Comparison of ENCODE assay signal across 14 mouse cellular contexts in genomic region chr19:56030401-56030925, GRCm38 (mm10).
DNase-seq lines count a peak whose midpoint lies in the region; ATAC-seq and TF ChIP-seq lines count a peak whose summit lies in the region.
"Had no signal": no experiment of that assay in that cellular context is flagged by ENCODE, and none has a peak within 500 bp of the region (broad histone marks: within the 10 kb centered on the region; RNA-seq: fewer than 3 reads in every experiment).

No protein-coding gene starts in this region.

- H3K36me3 ChIP-seq in hindbrain, embryonic 11.5 days (ENCODE audit: control insufficient read depth, insufficient read depth, low read length): no peaks in the 10 kb centered on the region
- no peaks in the 10 kb centered on the region for H3K36me3 ChIP-seq in hindbrain, postnatal 0 days (ENCODE audit: insufficient read depth, low read length)
- no peaks in the 10 kb centered on the region for H3K36me3 ChIP-seq in forebrain, embryonic 13.5 days (ENCODE audit: poor library complexity, severe bottlenecking)
- no peaks in the 10 kb centered on the region for H3K36me3 ChIP-seq in limb, embryonic 15.5 days
- H3K36me3 ChIP-seq: G1E; liver, embryonic 15.5 days had no signal

- no peak overlapping the region for H3K4me3 ChIP-seq in hindbrain, embryonic 11.5 days (ENCODE audit: low read depth, low read length)
- no peak overlapping the region for H3K4me3 ChIP-seq in hindbrain, postnatal 0 days (ENCODE audit: low read length)
- H3K4me3 ChIP-seq in forebrain, embryonic 13.5 days: no peak overlapping the region
- H3K4me3 ChIP-seq in limb, embryonic 15.5 days: no peak overlapping the region
- H3K4me3 ChIP-seq: liver, embryonic 15.5 days had no signal

- no peak for TF ChIP-seq CTCF in hindbrain, postnatal 0 days (IDR thresholded peaks at IDR 0.05; ENCODE audit: low read depth)

- DNase-seq in hindbrain, embryonic 11.5 days (ENCODE audit: low spot score): peak; percentile 26
- DNase-seq in hindbrain, postnatal 0 days (ENCODE audit: low spot score): no peak
- DNase-seq in retina, embryonic 14.5 days (ENCODE audit: low spot score): peak; percentile 14
- no peak for DNase-seq in gastrocnemius, postnatal 36 days
- DNase-seq in embryo, embryonic 9.5 days (ENCODE audit: extremely low spot score): no peak
- DNase-seq in layer of hippocampus, postnatal 25 days (ENCODE audit: extremely low spot score in 1 of 2, low spot score in 1 of 2): no peak
- DNase-seq: heart, adult 18-20 months; heart, postnatal 10 days; thymus, adult 18-20 months had no signal

- no peaks in the 10 kb centered on the region for H3K9me3 ChIP-seq in hindbrain, embryonic 11.5 days (ENCODE audit: control insufficient read depth, low read length)
- H3K9me3 ChIP-seq in hindbrain, postnatal 0 days (ENCODE audit: low read length): no peaks in the 10 kb centered on the region
- no peaks in the 10 kb centered on the region; the same call in 1 of the 2 replicates for H3K9me3 ChIP-seq in forebrain, embryonic 13.5 days (replicated peaks)
- H3K9me3 ChIP-seq in limb, embryonic 15.5 days: no peaks in the 10 kb centered on the region
- H3K9me3 ChIP-seq: liver, embryonic 15.5 days had no signal

- H3K4me1 ChIP-seq in hindbrain, embryonic 11.5 days (replicated peaks; ENCODE audit: control insufficient read depth, insufficient read depth, low read length): peaks cover 5% of the 10 kb centered on the region
- H3K4me1 ChIP-seq in hindbrain, postnatal 0 days (ENCODE audit: insufficient read depth, low read length): no peaks in the 10 kb centered on the region
- peaks cover 26% of the 10 kb centered on the region for H3K4me1 ChIP-seq in forebrain, embryonic 13.5 days
- H3K4me1 ChIP-seq in limb, embryonic 15.5 days: peaks cover 23% of the 10 kb centered on the region
- H3K4me1 ChIP-seq: liver, embryonic 15.5 days had no signal

- H3K9ac ChIP-seq in hindbrain, embryonic 11.5 days (ENCODE audit: low read depth, low read length): no peak overlapping the region
- H3K9ac ChIP-seq in hindbrain, postnatal 0 days (replicated peaks; ENCODE audit: low read length): no peak overlapping the region
- no peak overlapping the region for H3K9ac ChIP-seq in forebrain, embryonic 13.5 days
- no peak overlapping the region for H3K9ac ChIP-seq in limb, embryonic 15.5 days
- H3K9ac ChIP-seq: liver, embryonic 15.5 days had no signal

- ATAC-seq in hindbrain, embryonic 11.5 days (ENCODE audit: low FRiP score): 0 out of 2 replicates have a peak, but pooled peaks have one; percentile 6
- ATAC-seq in hindbrain, postnatal 0 days: no peak
- no peak; the same call in 1 of the 2 replicates for ATAC-seq in forebrain, embryonic 13.5 days
- ATAC-seq in limb, embryonic 15.5 days (ENCODE audit: insufficient number of reproducible peaks, low FRiP score, low TSS enrichment, low read depth): no peak
- ATAC-seq: intestine, postnatal 0 days had no signal

- WGBS in hindbrain, embryonic 11.5 days: 59% methylated on average over 4 of the region's 4 CpGs
- WGBS in hindbrain, postnatal 0 days: 49% methylated on average over 4 of the region's 4 CpGs
- 47% methylated on average over 4 of the region's 4 CpGs for WGBS in forebrain, embryonic 13.5 days
- 42% methylated on average over 4 of the region's 4 CpGs for WGBS in limb, embryonic 15.5 days

- H3K27me3 ChIP-seq in hindbrain, embryonic 11.5 days (ENCODE audit: control insufficient read depth, insufficient read depth, low read length): no peaks in the 10 kb centered on the region
- no peaks in the 10 kb centered on the region for H3K27me3 ChIP-seq in hindbrain, postnatal 0 days (ENCODE audit: insufficient read depth, low read length)
- H3K27me3 ChIP-seq in forebrain, embryonic 13.5 days: 0 out of 2 replicates have a peak, but pooled peaks cover 2% of the 10 kb centered on the region
- H3K27me3 ChIP-seq in limb, embryonic 15.5 days: no peaks in the 10 kb centered on the region

- H3K27ac ChIP-seq in hindbrain, embryonic 11.5 days (ENCODE audit: low read depth, low read length): peak overlapping the region; percentile 89
- no peak overlapping the region for H3K27ac ChIP-seq in hindbrain, postnatal 0 days
- H3K27ac ChIP-seq in forebrain, embryonic 13.5 days: peak overlapping the region; percentile 90
- peak overlapping the region; percentile 43; the same call in 1 of the 2 replicates for H3K27ac ChIP-seq in limb, embryonic 15.5 days
- H3K27ac ChIP-seq: liver, embryonic 15.5 days had no signal

- intact Hi-C loops in gastrocnemius, postnatal 36 days (cut with DNase I): no loop called here

- no peak overlapping the region for H3K4me2 ChIP-seq in hindbrain, embryonic 11.5 days (replicated peaks; ENCODE audit: low read depth, low read length)
- H3K4me2 ChIP-seq in hindbrain, postnatal 0 days (ENCODE audit: low read depth, low read length): no peak overlapping the region
- H3K4me2 ChIP-seq in forebrain, embryonic 13.5 days: no peak overlapping the region
- no peak overlapping the region for H3K4me2 ChIP-seq in limb, embryonic 15.5 days
- H3K4me2 ChIP-seq: liver, embryonic 15.5 days had no signal

Comparison
In these comparisons a context has a peak if more than half of its experiments do, and no peak if none do; other contexts are left out.
1. DNase-seq: peak in hindbrain, embryonic 11.5 days (single experiment) and retina, embryonic 14.5 days (single experiment); none in hindbrain, postnatal 0 days (single experiment), gastrocnemius, postnatal 36 days (0 of 2), embryo, embryonic 9.5 days (single experiment) and layer of hippocampus, postnatal 25 days (0 of 2).